Mouse (Mus musculus): ENCODE results near the gene Dnal1.

DNA sequence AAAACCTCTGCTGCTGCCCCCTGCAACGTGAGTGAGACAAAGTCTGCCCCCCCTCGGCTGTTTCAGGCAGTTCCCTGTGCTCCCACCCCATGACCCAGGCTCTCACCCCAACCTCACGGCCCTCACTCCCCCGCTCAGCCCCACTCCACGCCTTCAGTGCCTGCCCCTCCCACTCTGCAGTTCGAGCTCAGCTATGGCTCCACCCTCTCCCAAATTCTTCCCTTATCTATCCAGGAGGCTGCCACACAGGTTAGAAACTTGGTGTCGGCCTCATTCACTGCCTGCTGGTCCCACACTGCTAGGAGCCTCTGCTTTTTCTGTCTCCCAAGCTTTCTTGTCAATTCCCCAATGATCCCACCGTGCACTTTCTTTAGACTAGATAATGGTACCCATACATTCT, 47.0 kb downstream of the Dnal1 start:
- no peak for TF ChIP-seq TAL1 (IDR thresholded peaks at IDR 0.05; ENCODE audit: low read length)
- TF ChIP-seq GATA1 (IDR thresholded peaks at IDR 0.05; ENCODE audit: low read length) = peak; percentile 65

Measured in erythroblast, embryonic 14.5 days (primary cell).